Mouse (Mus musculus): Measurements from ENCODE around the gene Gabarapl2.
A peak's percentile ranks its signal among the peaks of the same experiment; 100 is the strongest.
"Not testable (repeated sequence)": the region's sequence is repeated elsewhere in the genome, so short reads cannot be mapped to it uniquely, and the experiment has no call there.

Gabarapl2 gene

GRCm38 (mm10) chr8:111933348-111934076, 7.0 kb upstream of the Gabarapl2 start, which contains the start of gene Tmem231:
Tmem231 (minus strand) TSS chr8:111933881.
- ATAC-seq (ENCODE audit: insufficient number of reproducible peaks, low FRiP score, low TSS enrichment), result peak; percentile 99

GRCm38 (mm10) chr8:111934201-111934600, 6.3 kb upstream of the Gabarapl2 start:
- no peak for ATAC-seq (ENCODE audit: insufficient number of reproducible peaks, low FRiP score, low TSS enrichment)

- no peak for ATAC-seq (ENCODE audit: insufficient number of reproducible peaks, low FRiP score, low TSS enrichment)
Measured at GRCm38 (mm10) chr8:111937184-111937583, 3.3 kb upstream of the Gabarapl2 start.

- ATAC-seq (ENCODE audit: insufficient number of reproducible peaks, low FRiP score, low TSS enrichment), result not testable (repeated sequence)
Measured at GRCm38 (mm10) chr8:111938076-111938985, 2.2 kb upstream of the Gabarapl2 start.

- peak; percentile 69 for ATAC-seq (ENCODE audit: insufficient number of reproducible peaks, low FRiP score, low TSS enrichment)
Measured at GRCm38 (mm10) chr8:111939516-111940142, 874 bp upstream of the Gabarapl2 start.

- peak; percentile 39; the same call in 1 of the 2 replicates for ATAC-seq (ENCODE audit: insufficient number of reproducible peaks, low FRiP score, low TSS enrichment)
Measured at GRCm38 (mm10) chr8:111941101-111941454, 575 bp downstream of the Gabarapl2 start.

GRCm38 (mm10) chr8:111943544-111943943, 3.0 kb downstream of the Gabarapl2 start:
- no peak for ATAC-seq (ENCODE audit: insufficient number of reproducible peaks, low FRiP score, low TSS enrichment)

GRCm38 (mm10) chr8:111947144-111947543, 6.6 kb downstream of the Gabarapl2 start:
- ATAC-seq (ENCODE audit: insufficient number of reproducible peaks, low FRiP score, low TSS enrichment), result no peak

- peak; percentile 51; the same call in 1 of the 2 replicates for ATAC-seq (ENCODE audit: insufficient number of reproducible peaks, low FRiP score, low TSS enrichment)
Measured at GRCm38 (mm10) chr8:111947954-111948353, 7.5 kb downstream of the Gabarapl2 start.

GRCm38 (mm10) chr8:111950846-111951245, 10.3 kb downstream of the Gabarapl2 start:
- no peak for ATAC-seq (ENCODE audit: insufficient number of reproducible peaks, low FRiP score, low TSS enrichment)

GRCm38 (mm10) chr8:111951317-111951716, 10.8 kb downstream of the Gabarapl2 start:
- ATAC-seq (ENCODE audit: insufficient number of reproducible peaks, low FRiP score, low TSS enrichment), result no peak

- peak; percentile 52; the same call in 1 of the 2 replicates for ATAC-seq (ENCODE audit: insufficient number of reproducible peaks, low FRiP score, low TSS enrichment)
Measured at GRCm38 (mm10) chr8:111951936-111952335, 11.4 kb downstream of the Gabarapl2 start.

GRCm38 (mm10) chr8:111954844-111955594, 14.5 kb downstream of the Gabarapl2 start:
- no peak for ATAC-seq (ENCODE audit: insufficient number of reproducible peaks, low FRiP score, low TSS enrichment)

GRCm38 (mm10) chr8:111955879-111956278, 15.4 kb downstream of the Gabarapl2 start:
- no peak for ATAC-seq (ENCODE audit: insufficient number of reproducible peaks, low FRiP score, low TSS enrichment)

GRCm38 (mm10) chr8:111957231-111957630, 16.7 kb downstream of the Gabarapl2 start:
- ATAC-seq (ENCODE audit: insufficient number of reproducible peaks, low FRiP score, low TSS enrichment), result no peak

GRCm38 (mm10) chr8:111960591-111961321, 20.3 kb downstream of the Gabarapl2 start:
- ATAC-seq (ENCODE audit: insufficient number of reproducible peaks, low FRiP score, low TSS enrichment), result no peak

- no peak for ATAC-seq (ENCODE audit: insufficient number of reproducible peaks, low FRiP score, low TSS enrichment)
Measured at GRCm38 (mm10) chr8:111961330-111961729, 20.8 kb downstream of the Gabarapl2 start.

GRCm38 (mm10) chr8:111962589-111962988, 22.1 kb downstream of the Gabarapl2 start:
- no peak for ATAC-seq (ENCODE audit: insufficient number of reproducible peaks, low FRiP score, low TSS enrichment)

- ATAC-seq (ENCODE audit: insufficient number of reproducible peaks, low FRiP score, low TSS enrichment), result no peak
Measured at GRCm38 (mm10) chr8:111963091-111963490, 22.6 kb downstream of the Gabarapl2 start.

All from cerebellum, adult (tissue).